Mouse (Mus musculus): ENCODE results near the gene Arfgef2. TPM values are rescaled to one million over a fixed set of nuclear protein-coding genes. Genes with fewer than 3 reads are reported as not detected.
A peak's percentile ranks its signal among the peaks of the same experiment; 100 is the strongest.

Arfgef2 gene
- polyA plus RNA-seq (2015; fragmentation: Nextera tagmentation; extraction: Ambion mirVana): 6.1 and 8.4 TPM in 2 replicates

DNA sequence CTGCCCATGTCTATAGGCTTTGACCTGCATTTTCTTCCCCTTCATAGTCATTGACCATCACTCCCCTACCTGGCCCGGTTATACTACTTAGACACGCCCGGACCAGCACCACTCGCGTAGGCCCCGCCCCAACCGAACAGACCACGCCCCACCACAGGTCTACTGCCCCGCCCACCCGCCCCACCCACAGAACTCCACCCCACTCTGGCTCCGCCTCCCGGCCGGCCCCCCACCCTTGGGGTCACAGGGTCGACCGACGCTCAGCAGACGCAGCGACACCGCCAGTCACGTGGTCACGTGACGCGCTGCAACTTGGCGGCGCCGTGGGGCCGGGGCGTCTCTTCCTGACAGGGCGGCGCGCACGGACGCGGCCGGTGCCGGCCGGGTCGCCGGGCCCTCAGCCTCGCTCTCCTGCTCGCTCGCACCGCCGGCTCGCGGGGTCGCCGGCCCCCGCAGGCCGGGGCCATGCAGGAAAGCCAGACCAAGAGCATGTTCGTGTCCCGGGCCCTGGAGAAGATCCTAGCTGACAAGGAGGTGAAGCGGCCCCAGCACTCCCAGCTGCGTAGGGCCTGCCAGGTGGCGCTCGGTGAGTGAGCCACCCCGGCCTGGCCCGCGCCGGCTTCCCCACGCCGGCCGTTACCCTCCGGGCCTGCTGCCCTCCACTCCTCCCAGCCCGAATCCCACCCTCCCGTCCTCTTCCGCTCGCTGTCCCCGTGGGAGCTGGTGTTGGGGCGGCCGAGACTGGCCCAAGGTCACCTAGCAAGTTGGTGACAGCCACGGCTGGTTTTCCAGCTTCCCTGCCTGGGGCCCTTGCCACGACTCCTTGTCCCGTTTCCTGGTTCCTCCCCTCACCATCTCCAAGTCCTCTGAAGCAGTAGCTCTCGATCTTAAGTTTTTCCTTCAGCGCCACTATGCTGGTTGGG is at the start of gene Arfgef2:
TSS of gene Arfgef2 (plus strand) at position 339 of the 923 bp plus-strand sequence.
- Histone ChIP-seq H3K4me2 (ENCODE audit: low read depth, low read length) (peak within 1 kb of the TSS; percentile 51), H3K36me3 (ENCODE audit: control insufficient read depth, insufficient read depth, low read length) (no peaks in the 10 kb centered on the region), H3K4me3 (ENCODE audit: low read length) (peak within 1 kb of the TSS; percentile 86), H3K27me3 (replicated peaks; ENCODE audit: control insufficient read depth, insufficient read depth, low read length) (no peaks in the 10 kb centered on the region), H3K4me1 (ENCODE audit: control insufficient read depth, insufficient read depth, low read length) (peaks cover 6% of the 10 kb centered on the region), H3K9me3 (ENCODE audit: control insufficient read depth, low read length) (no peaks in the 10 kb centered on the region), H3K27ac (ENCODE audit: low read length) (peak within 1 kb of the TSS; percentile 88), H3K9ac (ENCODE audit: low read depth, low read length) (peak within 1 kb of the TSS; percentile 88)
- ATAC-seq: peak; percentile 95
- WGBS: under 1% methylated on average over 76 of the region's 76 CpGs

DNA sequence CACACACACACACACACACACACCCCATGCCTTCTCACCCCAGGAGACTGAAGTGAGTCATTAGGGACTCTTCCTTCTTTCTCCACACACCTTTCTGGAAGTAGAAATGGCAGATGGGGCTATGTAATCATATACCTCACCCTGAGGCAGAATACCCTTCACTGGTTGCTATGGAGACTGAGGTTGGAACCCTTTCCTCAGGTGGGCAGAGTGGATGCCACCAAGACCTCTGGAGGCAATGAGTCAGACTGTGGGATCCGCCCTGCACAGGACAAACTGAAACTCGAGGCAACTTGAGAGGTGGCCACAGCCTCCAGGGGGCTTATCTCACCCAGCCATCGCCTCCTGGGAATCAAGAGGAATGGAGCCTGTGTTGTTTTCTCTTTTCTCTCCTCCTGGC is 47.4 kb upstream of the Arfgef2 start:
- Histone ChIP-seq H3K9ac (ENCODE audit: low read depth, low read length) (no peak overlapping the region), H3K36me3 (ENCODE audit: control insufficient read depth, insufficient read depth, low read length) (no peaks in the 10 kb centered on the region), H3K9me3 (ENCODE audit: control insufficient read depth, low read length) (no peaks in the 10 kb centered on the region), H3K27ac (ENCODE audit: low read length) (no peak overlapping the region), H3K4me2 (ENCODE audit: low read depth, low read length) (no peak overlapping the region), H3K27me3 (replicated peaks; ENCODE audit: control insufficient read depth, insufficient read depth, low read length) (no peaks in the 10 kb centered on the region), H3K4me1 (ENCODE audit: control insufficient read depth, insufficient read depth, low read length) (no peaks in the 10 kb centered on the region), H3K4me3 (ENCODE audit: low read length) (no peak overlapping the region)
- WGBS: 23% methylated on average over 3 of the region's 3 CpGs
- no peak for ATAC-seq

DNA sequence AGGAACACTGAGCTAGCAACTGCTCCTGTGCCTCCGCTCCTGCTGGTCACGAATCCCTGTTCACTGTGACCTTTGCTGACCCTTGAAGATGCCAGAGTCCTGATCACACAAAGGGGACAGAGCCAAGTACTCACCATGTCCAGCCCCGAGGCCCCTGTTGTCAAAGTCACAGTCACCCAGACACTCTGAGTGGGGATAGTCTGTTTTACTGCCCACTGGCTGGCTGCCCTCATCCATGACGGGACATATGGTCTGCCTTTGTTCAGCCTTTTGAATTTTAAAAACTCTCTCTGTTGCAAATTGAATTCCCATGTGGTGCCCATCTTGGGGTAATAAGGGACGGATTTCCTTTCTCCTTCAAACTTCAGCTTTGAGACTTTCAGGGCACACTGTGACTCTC is 41.3 kb upstream of the Arfgef2 start:
- Histone ChIP-seq H3K36me3 (ENCODE audit: control insufficient read depth, insufficient read depth, low read length) (no peaks in the 10 kb centered on the region), H3K9ac (ENCODE audit: low read depth, low read length) (no peak overlapping the region), H3K9me3 (ENCODE audit: control insufficient read depth, low read length) (no peaks in the 10 kb centered on the region), H3K4me3 (ENCODE audit: low read length) (no peak overlapping the region), H3K4me1 (ENCODE audit: control insufficient read depth, insufficient read depth, low read length) (no peaks in the 10 kb centered on the region), H3K27me3 (replicated peaks; ENCODE audit: control insufficient read depth, insufficient read depth, low read length) (no peaks in the 10 kb centered on the region), H3K4me2 (ENCODE audit: low read depth, low read length) (no peak overlapping the region), H3K27ac (ENCODE audit: low read length) (no peak overlapping the region)
- 50% methylated on average over 5 of the region's 5 CpGs for WGBS
- no peak for ATAC-seq

DNA sequence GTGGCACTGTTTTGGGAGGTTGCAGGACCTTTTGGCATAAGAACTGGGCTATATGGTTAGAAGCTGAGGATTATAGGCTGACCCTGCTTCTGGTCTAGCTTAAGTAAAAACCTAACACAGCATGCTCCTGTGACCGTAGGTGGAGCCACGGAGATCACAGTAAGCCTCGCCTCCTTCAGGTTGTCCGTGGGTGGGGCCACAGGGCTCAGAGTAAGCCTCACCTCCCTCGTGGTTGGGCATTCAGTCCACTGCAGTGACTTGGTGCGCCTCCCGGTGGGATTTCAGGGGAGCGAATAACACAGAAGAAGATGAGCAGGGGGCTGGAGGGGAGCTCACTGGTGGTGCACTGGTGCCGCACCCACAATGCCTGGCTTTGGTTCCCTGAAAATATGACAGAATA is 37.8 kb upstream of the Arfgef2 start:
- Histone ChIP-seq H3K4me3 (ENCODE audit: low read length) (no peak overlapping the region), H3K27me3 (replicated peaks; ENCODE audit: control insufficient read depth, insufficient read depth, low read length) (no peaks in the 10 kb centered on the region), H3K9ac (ENCODE audit: low read depth, low read length) (no peak overlapping the region), H3K4me1 (ENCODE audit: control insufficient read depth, insufficient read depth, low read length) (no peaks in the 10 kb centered on the region), H3K27ac (ENCODE audit: low read length) (no peak overlapping the region), H3K9me3 (ENCODE audit: control insufficient read depth, low read length) (no peaks in the 10 kb centered on the region), H3K4me2 (ENCODE audit: low read depth, low read length) (no peak overlapping the region), H3K36me3 (ENCODE audit: control insufficient read depth, insufficient read depth, low read length) (no peaks in the 10 kb centered on the region)
- no peak for ATAC-seq
- 75% methylated on average over 9 of the region's 9 CpGs for WGBS

DNA sequence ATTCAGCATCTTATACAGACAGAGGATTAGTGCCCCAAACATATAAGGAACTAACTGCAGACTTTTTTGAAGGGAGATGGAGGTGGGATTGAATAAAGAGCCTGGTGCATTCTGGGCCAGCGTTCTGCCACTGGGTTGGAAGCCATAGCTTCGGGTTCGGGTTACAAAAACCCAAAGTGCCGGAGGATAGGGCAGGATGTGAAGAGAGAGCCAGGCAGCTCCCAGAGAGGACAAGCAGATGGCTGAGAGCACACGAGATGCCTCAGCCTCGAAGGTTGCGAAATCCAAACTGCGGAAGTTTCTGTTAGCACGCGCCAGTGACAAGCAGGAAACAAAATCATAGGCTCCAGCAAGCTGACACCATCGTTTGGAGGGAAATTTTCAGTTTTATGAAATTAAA is 34.0 kb upstream of the Arfgef2 start:
- H3K4me2 ChIP-seq (ENCODE audit: low read depth, low read length): no peak overlapping the region
- H3K27ac ChIP-seq (ENCODE audit: low read length): no peak overlapping the region
- no peaks in the 10 kb centered on the region for H3K4me1 ChIP-seq (ENCODE audit: control insufficient read depth, insufficient read depth, low read length)
- H3K36me3 ChIP-seq (ENCODE audit: control insufficient read depth, insufficient read depth, low read length): no peaks in the 10 kb centered on the region
- no peak for ATAC-seq
- no peaks in the 10 kb centered on the region for H3K9me3 ChIP-seq (ENCODE audit: control insufficient read depth, low read length)
- H3K9ac ChIP-seq (ENCODE audit: low read depth, low read length): no peak overlapping the region
- no peaks in the 10 kb centered on the region for H3K27me3 ChIP-seq (replicated peaks; ENCODE audit: control insufficient read depth, insufficient read depth, low read length)
- H3K4me3 ChIP-seq (ENCODE audit: low read length): no peak overlapping the region
- WGBS: 51% methylated on average over 11 of the region's 11 CpGs

DNA sequence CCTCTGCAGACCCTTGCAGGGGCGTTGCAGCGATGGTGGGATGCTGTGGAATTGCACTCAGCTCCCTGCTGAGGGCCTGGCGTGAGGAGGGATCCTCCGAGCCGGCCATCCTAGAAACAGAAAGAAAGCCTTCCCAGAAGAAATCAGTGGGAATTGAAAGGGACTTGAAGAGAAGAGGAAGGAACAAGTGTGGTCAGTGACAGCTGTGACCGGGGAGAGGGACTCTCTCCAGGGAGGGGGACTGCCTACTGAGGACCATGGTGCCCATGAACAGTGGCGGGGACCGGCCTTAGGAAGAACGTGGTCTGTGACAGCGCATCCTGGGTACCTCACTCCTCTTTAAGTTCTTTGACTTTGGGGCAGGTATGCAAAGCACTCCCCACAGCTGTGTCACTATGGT is 31.8 kb upstream of the Arfgef2 start:
- Histone ChIP-seq H3K4me1 (ENCODE audit: control insufficient read depth, insufficient read depth, low read length) (no peaks in the 10 kb centered on the region), H3K27me3 (replicated peaks; ENCODE audit: control insufficient read depth, insufficient read depth, low read length) (no peaks in the 10 kb centered on the region), H3K4me2 (ENCODE audit: low read depth, low read length) (no peak overlapping the region), H3K36me3 (ENCODE audit: control insufficient read depth, insufficient read depth, low read length) (no peaks in the 10 kb centered on the region), H3K9me3 (ENCODE audit: control insufficient read depth, low read length) (no peaks in the 10 kb centered on the region), H3K9ac (ENCODE audit: low read depth, low read length) (no peak overlapping the region), H3K4me3 (ENCODE audit: low read length) (no peak overlapping the region), H3K27ac (ENCODE audit: low read length) (no peak overlapping the region)
- ATAC-seq: no peak
- WGBS: 84% methylated on average over 10 of the region's 10 CpGs

DNA sequence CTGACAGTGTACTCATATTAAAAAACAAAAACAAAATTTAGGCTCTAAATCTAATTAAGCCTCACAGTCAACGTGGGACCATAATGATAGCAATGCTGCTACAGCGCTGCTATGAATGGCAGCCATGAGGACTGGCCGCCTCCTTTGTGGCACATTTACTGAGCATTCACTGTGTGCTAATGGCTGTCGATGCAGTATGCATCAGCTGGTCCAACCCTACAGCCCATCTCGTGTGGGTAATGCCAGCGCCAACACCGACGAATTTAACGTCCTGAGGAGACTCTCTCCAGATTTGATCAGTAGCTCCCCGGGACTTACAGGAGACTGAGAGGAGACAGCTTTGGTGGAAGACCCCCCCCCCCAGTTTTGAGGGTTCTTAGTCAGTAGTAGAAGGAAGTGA is 31.1 kb upstream of the Arfgef2 start:
- H3K4me3 ChIP-seq (ENCODE audit: low read length): no peak overlapping the region

DNA sequence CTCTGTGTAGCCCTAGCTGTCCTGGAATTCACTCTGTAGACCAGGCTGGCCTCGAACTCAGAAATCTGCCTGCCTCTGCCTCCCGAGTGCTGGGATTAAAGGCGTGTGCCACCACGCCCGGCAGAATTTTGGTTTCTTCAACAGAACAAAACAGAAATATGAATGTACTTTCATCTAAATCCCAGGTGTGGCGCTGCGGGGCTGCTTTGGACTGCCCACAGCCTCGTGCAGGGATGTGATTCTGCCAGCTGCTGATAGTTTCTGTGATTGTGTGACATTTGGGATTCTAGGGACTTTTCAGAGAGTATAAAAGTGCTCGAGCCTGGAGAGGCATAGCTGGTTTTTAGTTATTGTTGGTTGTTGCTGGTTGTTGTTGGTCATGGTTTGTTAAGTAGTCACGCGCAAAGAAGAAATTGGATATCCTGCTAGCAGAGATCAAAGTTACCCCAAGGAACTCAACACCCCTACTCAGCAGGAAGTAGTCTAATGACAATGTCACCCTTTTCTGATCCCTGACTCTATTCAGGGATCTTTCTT is 30.0 kb upstream of the Arfgef2 start:
- no peaks in the 10 kb centered on the region for H3K27me3 ChIP-seq (replicated peaks; ENCODE audit: control insufficient read depth, insufficient read depth, low read length)
- H3K27ac ChIP-seq (ENCODE audit: low read length): no peak overlapping the region
- WGBS: 68% methylated on average over 11 of the region's 11 CpGs

More for the DNA sequence above, 31.1 kb upstream of the Arfgef2 start:
- Histone ChIP-seq H3K9ac (ENCODE audit: low read depth, low read length) (no peak overlapping the region), H3K4me2 (ENCODE audit: low read depth, low read length) (no peak overlapping the region), H3K4me1 (ENCODE audit: control insufficient read depth, insufficient read depth, low read length) (no peaks in the 10 kb centered on the region), H3K36me3 (ENCODE audit: control insufficient read depth, insufficient read depth, low read length) (no peaks in the 10 kb centered on the region), H3K9me3 (ENCODE audit: control insufficient read depth, low read length) (no peaks in the 10 kb centered on the region), H3K27ac (ENCODE audit: low read length) (no peak overlapping the region), H3K27me3 (replicated peaks; ENCODE audit: control insufficient read depth, insufficient read depth, low read length) (no peaks in the 10 kb centered on the region)
- no peak for ATAC-seq
- 90% methylated on average over 10 of the region's 10 CpGs for WGBS

DNA sequence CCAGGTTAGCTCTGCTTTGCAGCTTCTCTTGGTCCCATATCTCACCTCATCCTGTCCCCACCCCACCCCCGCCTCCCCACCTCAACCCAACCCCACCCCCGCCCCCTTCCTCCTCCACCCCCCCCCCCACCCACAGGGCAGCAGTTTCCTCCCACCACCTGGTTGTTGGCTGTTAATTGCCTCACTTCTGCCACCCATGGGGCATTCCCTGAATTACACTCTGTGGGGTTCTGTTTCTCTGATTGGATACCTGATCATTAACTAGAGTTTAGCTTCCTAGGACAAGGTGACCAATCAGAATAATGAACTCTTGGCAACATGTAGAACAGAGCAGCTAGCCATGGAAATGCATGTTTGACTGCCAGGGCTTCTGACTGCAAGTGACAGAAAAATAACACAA is 29.1 kb upstream of the Arfgef2 start:
- no peaks in the 10 kb centered on the region for H3K9me3 ChIP-seq (ENCODE audit: control insufficient read depth, low read length)
- H3K27me3 ChIP-seq (replicated peaks; ENCODE audit: control insufficient read depth, insufficient read depth, low read length): no peaks in the 10 kb centered on the region
- no peaks in the 10 kb centered on the region for H3K4me1 ChIP-seq (ENCODE audit: control insufficient read depth, insufficient read depth, low read length)
- H3K27ac ChIP-seq (ENCODE audit: low read length): no peak overlapping the region
- no peaks in the 10 kb centered on the region for H3K36me3 ChIP-seq (ENCODE audit: control insufficient read depth, insufficient read depth, low read length)
- 31% methylated on average over 2 of the region's 2 CpGs for WGBS
- no peak overlapping the region for H3K9ac ChIP-seq (ENCODE audit: low read depth, low read length)
- ATAC-seq: no peak
- H3K4me2 ChIP-seq (ENCODE audit: low read depth, low read length): no peak overlapping the region
- no peak overlapping the region for H3K4me3 ChIP-seq (ENCODE audit: low read length)

More for the DNA sequence above, 30.0 kb upstream of the Arfgef2 start:
- ATAC-seq: no peak
- no peaks in the 10 kb centered on the region for H3K4me1 ChIP-seq (ENCODE audit: control insufficient read depth, insufficient read depth, low read length)
- H3K9me3 ChIP-seq (ENCODE audit: control insufficient read depth, low read length): no peaks in the 10 kb centered on the region
- no peak overlapping the region for H3K9ac ChIP-seq (ENCODE audit: low read depth, low read length)
- H3K36me3 ChIP-seq (ENCODE audit: control insufficient read depth, insufficient read depth, low read length): no peaks in the 10 kb centered on the region
- H3K4me2 ChIP-seq (ENCODE audit: low read depth, low read length): no peak overlapping the region
- H3K4me3 ChIP-seq (ENCODE audit: low read length): no peak overlapping the region
